Mouse (Mus musculus): Measurements from ENCODE around the gene Gm28051. TPM values are rescaled to one million over a fixed set of nuclear protein-coding genes. Genes with fewer than 3 reads are reported as not detected.

Gene Gm28051
- polyA plus RNA-seq, 1 experiment from 2014 or later: not detected

DNA sequence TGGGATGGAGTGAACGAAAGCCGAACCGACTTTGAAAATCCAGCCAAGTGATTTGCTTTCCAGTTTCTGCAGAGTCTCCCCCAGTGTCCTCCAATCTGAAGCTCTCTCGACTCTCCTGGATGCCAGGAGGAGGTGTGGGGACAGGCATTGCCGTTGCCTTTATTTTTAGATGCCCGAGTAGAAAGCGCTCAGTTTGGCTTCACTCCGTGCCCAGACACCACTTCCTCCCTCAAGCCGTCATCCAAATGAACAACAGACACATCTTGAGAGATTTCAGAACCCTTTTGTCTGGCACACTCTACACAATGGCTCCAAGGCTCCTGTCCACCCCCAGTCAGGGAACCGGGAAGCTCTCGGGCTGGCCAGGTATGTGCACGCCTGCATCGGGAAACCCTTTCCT, 83.4 kb downstream of the Gm28051 start:
- TF ChIP-seq CTCF (IDR thresholded peaks at IDR 0.05): no peak
- H3K27me3 ChIP-seq: no peaks in the 10 kb centered on the region
- ChIA-PET CTCF (no interaction called here), POLR2A (no interaction called here)
- in situ Hi-C loops (cut with MboI; ENCODE audit: low pct_unique_long_range_greater_than_20kb): no loop called here
- ATAC-seq (no peak), DNase-seq (ENCODE audit: low read depth, low spot score) (no peak)

DNA sequence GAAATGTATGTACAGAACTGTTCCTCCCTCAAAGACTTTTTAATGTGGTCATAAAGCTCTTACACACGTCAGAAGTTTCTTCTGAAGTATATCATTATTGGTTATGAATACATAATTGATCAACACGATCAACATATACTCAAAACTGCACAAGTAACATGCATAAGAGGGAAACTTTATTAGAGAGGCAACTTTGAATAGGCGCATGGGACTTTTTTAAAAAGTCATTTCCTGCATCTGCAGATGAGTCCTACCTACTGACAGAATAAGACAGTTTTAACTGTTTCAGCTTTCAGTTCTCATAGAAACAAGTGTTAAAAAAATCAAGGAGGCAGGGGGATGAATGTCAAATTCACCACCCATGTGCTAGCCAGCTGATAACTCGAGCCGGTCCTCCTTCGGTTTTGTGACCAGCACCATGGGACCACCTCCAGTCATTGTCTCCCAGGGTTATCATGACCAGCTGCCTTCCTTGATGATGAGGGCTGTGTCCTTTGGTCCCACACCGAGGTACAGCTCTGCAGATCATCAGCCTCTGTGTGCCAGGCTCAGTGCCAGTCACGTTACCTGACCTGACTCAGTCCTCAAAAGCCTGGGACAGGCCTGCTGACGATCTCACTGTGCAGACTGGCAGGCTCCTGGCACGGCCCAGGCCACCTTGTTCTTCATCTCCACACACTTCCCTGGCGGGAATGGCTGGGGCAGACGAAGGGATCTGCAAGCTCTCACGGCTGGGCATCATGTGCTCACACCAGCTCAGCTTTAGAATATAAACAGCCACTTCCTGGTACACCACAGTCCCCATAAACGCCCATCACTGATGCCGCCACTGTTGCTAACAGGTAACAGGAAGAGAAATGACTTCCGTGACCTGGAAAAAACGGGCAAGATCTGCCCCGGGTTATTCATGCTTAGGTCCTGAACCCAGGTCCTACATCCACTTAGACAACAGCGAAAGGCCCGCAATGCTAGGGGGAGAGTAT, 84.4 kb downstream of the Gm28051 start:
- TF ChIP-seq CTCF (IDR thresholded peaks at IDR 0.05): no peak
- ChIA-PET POLR2A (interaction anchor here (1.2 kb wide), 1 partner anchor 10 kb away, joined by 4 read pairs; no protein-coding TSS in a partner anchor), CTCF (interaction anchor here (1.2 to 1.3 kb wide), 2 partner anchors 29 to 30 kb away, joined by 3 to 4 read pairs; no protein-coding TSS in a partner anchor)
- in situ Hi-C loops (cut with MboI; ENCODE audit: low pct_unique_long_range_greater_than_20kb): no loop called here
- ATAC-seq: no peak
- no peak for DNase-seq (ENCODE audit: low read depth, low spot score)
- no peaks in the 10 kb centered on the region for H3K27me3 ChIP-seq

DNA sequence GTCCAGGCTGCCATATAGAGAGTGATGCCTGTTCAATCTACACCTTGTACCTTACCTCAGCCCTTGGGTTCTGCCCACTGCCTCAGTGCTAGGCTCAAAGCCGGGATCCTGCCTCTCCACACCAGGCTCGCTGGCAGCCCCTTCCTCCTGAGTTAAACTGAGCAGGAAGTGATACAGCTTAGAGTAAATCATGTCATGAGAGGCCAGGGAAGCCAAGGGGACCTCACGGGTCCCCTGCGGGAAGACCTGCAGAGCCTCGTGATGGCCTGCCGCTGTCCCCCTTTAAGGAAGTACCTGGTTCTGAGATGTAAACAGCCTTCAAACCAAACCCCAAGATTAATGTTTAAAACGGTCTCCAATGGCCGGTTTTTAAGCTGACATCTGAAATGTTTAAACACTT, 85.4 kb downstream of the Gm28051 start:
- DNase-seq (ENCODE audit: low read depth, low spot score) (no peak), ATAC-seq (no peak)
- no peaks in the 10 kb centered on the region for H3K27me3 ChIP-seq
- no peak for TF ChIP-seq CTCF (IDR thresholded peaks at IDR 0.05)
- CTCF ChIA-PET: interaction anchor here (1.2 to 1.3 kb wide), 3 partner anchors 9 to 30 kb away, joined by 3 to 4 read pairs (median 4); no protein-coding TSS in a partner anchor
- in situ Hi-C loops (cut with MboI; ENCODE audit: low pct_unique_long_range_greater_than_20kb): no loop called here
- POLR2A ChIA-PET: interaction anchor here (1.2 kb wide), 1 partner anchor 11 kb away, joined by 4 read pairs; no protein-coding TSS in a partner anchor

GRCm38 (mm10) chr12:102670848-102671247, 86.7 kb downstream of the Gm28051 start:
- ChIA-PET CTCF (no interaction called here), POLR2A (no interaction called here)
- no peaks in the 10 kb centered on the region for H3K27me3 ChIP-seq
- DNase-seq (ENCODE audit: low read depth, low spot score) (no peak), ATAC-seq (no peak)
- no peak for TF ChIP-seq CTCF (IDR thresholded peaks at IDR 0.05)
- in situ Hi-C loops (cut with MboI; ENCODE audit: low pct_unique_long_range_greater_than_20kb): no loop called here

Other genes with a start within 250 kb of the Gm28051 start
- gene Chga, start 202.8 kb downstream of the Gm28051 start, polyA plus RNA-seq (2021): 0.08 TPM
- 22.9 TPM for gene Itpk1, start 52.8 kb downstream of the Gm28051 start, polyA plus RNA-seq (2021)
- 13.3 TPM for gene Moap1, start 14.1 kb downstream of the Gm28051 start, polyA plus RNA-seq (2021)
- 6.5 TPM for gene Tmem251, start 14.0 kb downstream of the Gm28051 start, polyA plus RNA-seq (2021)
- 14.6 TPM for gene Gon7, start within 50 bp of the Gm28051 start, polyA plus RNA-seq (2021)
- 33.0 TPM for gene Ubr7, start 202 bp upstream of the Gm28051 start, polyA plus RNA-seq (2021)
- 9.5 TPM for gene Gm20604, start 907 bp upstream of the Gm28051 start, polyA plus RNA-seq (2021)
- gene Btbd7, start 120.7 kb upstream of the Gm28051 start, polyA plus RNA-seq (2021): 29.2 TPM
- not detected for gene Cox8c, start 141.6 kb upstream of the Gm28051 start, polyA plus RNA-seq (2021)
- gene Unc79, start 191.1 kb upstream of the Gm28051 start, polyA plus RNA-seq (2021): not detected